Mouse (Mus musculus): ENCODE measurements around the gene Xrcc1.
"Not testable (repeated sequence)": the region's sequence is repeated elsewhere in the genome, so short reads cannot be mapped to it uniquely, and the experiment has no call there.

The Xrcc1 gene

GRCm38 (mm10) chr7:24546068-24546614 lies at the start of gene Xrcc1, which contains the start of gene Pinlyp:
Xrcc1 (plus strand) TSS chr7:24546289.
Pinlyp (minus strand) TSS chr7:24546118.
- peak; percentile 51 for DNase-seq (ENCODE audit: low spot score)

- DNase-seq (ENCODE audit: low spot score), result peak; percentile 73
These were observed 46.1 kb upstream of the Xrcc1 start for GRCm38 (mm10) chr7:24499856-24500577.

- DNase-seq (ENCODE audit: low spot score), result peak; percentile 74
These were observed 45.2 kb upstream of the Xrcc1 start for GRCm38 (mm10) chr7:24500929-24501328.

- DNase-seq (ENCODE audit: low spot score), result peak; percentile 70
These were observed 44.6 kb upstream of the Xrcc1 start for GRCm38 (mm10) chr7:24501492-24501891.

GRCm38 (mm10) chr7:24504004-24504403 lies 42.1 kb upstream of the Xrcc1 start:
- DNase-seq (ENCODE audit: low spot score), result no peak

- DNase-seq (ENCODE audit: low spot score), result no peak
These were observed 41.2 kb upstream of the Xrcc1 start for GRCm38 (mm10) chr7:24504868-24505267.

GRCm38 (mm10) chr7:24505447-24506064 lies 40.5 kb upstream of the Xrcc1 start:
- DNase-seq (ENCODE audit: low spot score), result no peak

- no peak for DNase-seq (ENCODE audit: low spot score)
These were observed 40.0 kb upstream of the Xrcc1 start for GRCm38 (mm10) chr7:24506065-24506459.

- DNase-seq (ENCODE audit: low spot score), result no peak
These were observed 39.6 kb upstream of the Xrcc1 start for GRCm38 (mm10) chr7:24506476-24506837.

- DNase-seq (ENCODE audit: low spot score), result peak; percentile 95
These were observed 39.0 kb upstream of the Xrcc1 start, which contains the start of gene Zfp428 for GRCm38 (mm10) chr7:24506838-24507725. Zfp428 (plus strand) TSS chr7:24507006.

GRCm38 (mm10) chr7:24507726-24508114 lies 38.4 kb upstream of the Xrcc1 start:
- no peak for DNase-seq (ENCODE audit: low spot score)

GRCm38 (mm10) chr7:24512355-24512754 lies 33.7 kb upstream of the Xrcc1 start, which contains the start of gene AC161166.1:
AC161166.1 (minus strand) TSS chr7:24512455.
- no peak for DNase-seq (ENCODE audit: low spot score)

GRCm38 (mm10) chr7:24516319-24516718 lies 29.8 kb upstream of the Xrcc1 start:
- DNase-seq (ENCODE audit: low spot score), result not testable (repeated sequence)

- no peak for DNase-seq (ENCODE audit: low spot score)
These were observed 29.0 kb upstream of the Xrcc1 start for GRCm38 (mm10) chr7:24517077-24517476.

- DNase-seq (ENCODE audit: low spot score), result no peak
These were observed 28.4 kb upstream of the Xrcc1 start for GRCm38 (mm10) chr7:24517654-24518053.

- no peak for DNase-seq (ENCODE audit: low spot score)
These were observed 27.0 kb upstream of the Xrcc1 start for GRCm38 (mm10) chr7:24519130-24519529.

- not testable (repeated sequence) for DNase-seq (ENCODE audit: low spot score)
These were observed 26.0 kb upstream of the Xrcc1 start for GRCm38 (mm10) chr7:24520054-24520453.

- no peak for DNase-seq (ENCODE audit: low spot score)
These were observed 23.3 kb upstream of the Xrcc1 start for GRCm38 (mm10) chr7:24522805-24523204.

- DNase-seq (ENCODE audit: low spot score), result no peak
These were observed 22.4 kb upstream of the Xrcc1 start for GRCm38 (mm10) chr7:24523723-24524122.

- no peak for DNase-seq (ENCODE audit: low spot score)
These were observed 21.1 kb upstream of the Xrcc1 start for GRCm38 (mm10) chr7:24524978-24525377.

GRCm38 (mm10) chr7:24525686-24526420 lies 20.2 kb upstream of the Xrcc1 start:
- no peak for DNase-seq (ENCODE audit: low spot score)

Measured in testis, postnatal 10 days (tissue).